Mouse (Mus musculus) urinary bladder, postnatal 4 days (tissue): ENCODE measurements around the gene Wiz.

ENCODE experiments used
- DNase-seq, 2 experiments: peaks; one replicate each; pipeline ENCODE4 v3.0.0; 2021 to 2022; ENCODE audit warnings: low spot score in 2 of 2

Gene Wiz

GRCm38 (mm10) chr17:32378786-32379185 lies 10.5 kb downstream of the Wiz start:
- peak in 1 of 2 experiments; percentile 38 for DNase-seq

- DNase-seq = no peak
Observed at GRCm38 (mm10) chr17:32377137-32377536, 12.1 kb downstream of the Wiz start.

- DNase-seq = no peak
Observed at GRCm38 (mm10) chr17:32376475-32376874, 12.8 kb downstream of the Wiz start.

GRCm38 (mm10) chr17:32368991-32369578 lies 20.2 kb downstream of the Wiz start:
- no peak for DNase-seq

GRCm38 (mm10) chr17:32367706-32368105 lies 21.5 kb downstream of the Wiz start:
- DNase-seq = no peak

GRCm38 (mm10) chr17:32365296-32365695 lies 23.9 kb downstream of the Wiz start:
- DNase-seq = no peak

- DNase-seq = no peak
Observed at GRCm38 (mm10) chr17:32364850-32365249, 24.4 kb downstream of the Wiz start.

- DNase-seq = peak; percentile 86 to 87
Observed at GRCm38 (mm10) chr17:32364331-32364730, 24.9 kb downstream of the Wiz start.

- DNase-seq = no peak
Observed at GRCm38 (mm10) chr17:32363821-32364301, 25.4 kb downstream of the Wiz start.

- DNase-seq = no peak
Observed at GRCm38 (mm10) chr17:32362686-32363085, 26.6 kb downstream of the Wiz start.

GRCm38 (mm10) chr17:32359928-32360327 lies 29.3 kb downstream of the Wiz start:
- DNase-seq = no peak

GRCm38 (mm10) chr17:32358943-32359340 lies 30.3 kb downstream of the Wiz start:
- DNase-seq = no peak

- DNase-seq = no peak
Observed at GRCm38 (mm10) chr17:32358192-32358942, 30.9 kb downstream of the Wiz start.

GRCm38 (mm10) chr17:32356766-32357760 lies 32.2 kb downstream of the Wiz start:
- no peak for DNase-seq

GRCm38 (mm10) chr17:32356281-32356680 lies 33.0 kb downstream of the Wiz start:
- no peak for DNase-seq

- no peak for DNase-seq
Observed at GRCm38 (mm10) chr17:32355031-32355430, 34.2 kb downstream of the Wiz start.

GRCm38 (mm10) chr17:32354211-32354610 lies 35.0 kb downstream of the Wiz start:
- DNase-seq = no peak

GRCm38 (mm10) chr17:32353696-32354095 lies 35.5 kb downstream of the Wiz start:
- no peak for DNase-seq

GRCm38 (mm10) chr17:32351726-32352125 lies 37.5 kb downstream of the Wiz start:
- no peak for DNase-seq

GRCm38 (mm10) chr17:32351269-32351668 lies 38.0 kb downstream of the Wiz start:
- no peak for DNase-seq

- DNase-seq = peak; percentile 93 to 94
Observed at GRCm38 (mm10) chr17:32350382-32350983, 38.8 kb downstream of the Wiz start, which contains the start of gene Akap8l. TSS of gene Akap8l (minus strand) at chr17:32350607.
